Comparison of ENCODE assay signal across 9 mouse cellular contexts in the genomic region with DNA sequence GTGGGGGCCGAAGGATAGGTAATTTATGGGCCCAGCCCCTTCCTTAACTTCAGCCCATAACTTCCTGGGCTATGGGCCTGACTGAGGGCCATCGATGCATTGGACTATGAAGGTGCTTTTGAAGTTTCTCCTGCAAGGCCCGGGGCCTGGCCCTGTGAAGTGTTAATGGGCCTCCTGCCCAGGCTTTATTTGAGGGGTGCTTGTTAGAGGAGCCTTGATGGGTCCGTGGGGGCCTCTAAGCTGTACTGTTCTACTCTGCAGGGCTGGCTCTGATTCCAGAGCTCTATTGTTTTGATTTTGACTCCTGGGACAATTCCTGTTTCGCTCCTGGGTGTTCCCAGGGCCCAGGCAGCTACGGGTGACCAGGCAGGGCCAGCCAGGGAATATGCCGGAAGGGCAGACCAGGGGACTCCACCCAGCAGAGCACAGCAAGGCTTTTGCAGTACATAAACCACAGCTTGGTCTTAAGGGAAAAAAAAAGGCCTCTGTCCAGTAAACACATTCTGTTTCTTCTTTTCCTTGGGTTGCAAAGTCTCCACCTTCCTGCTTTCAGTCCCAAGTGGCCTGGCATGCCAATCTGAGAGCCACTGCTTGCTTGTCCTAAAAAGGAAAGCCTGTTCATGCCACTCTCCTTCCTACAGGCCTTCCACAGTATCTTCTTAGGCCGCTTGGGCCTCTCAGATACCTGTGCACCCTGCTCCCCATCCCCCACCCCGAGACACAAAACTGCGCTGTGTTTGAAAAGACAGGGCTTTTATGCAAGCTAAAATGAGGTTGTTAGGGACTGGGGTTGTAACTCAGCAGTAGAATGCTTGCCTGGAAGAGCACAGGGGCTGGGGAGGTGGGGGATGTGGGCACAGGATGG. TPM values are rescaled to one million over a fixed set of nuclear protein-coding genes. Genes with fewer than 3 reads are reported as not detected.
DNase-seq lines count a peak whose midpoint lies in the region; ATAC-seq and TF ChIP-seq lines count a peak whose summit lies in the region.
"Had no signal": no experiment of that assay in that cellular context is flagged by ENCODE, and none has a peak within 500 bp of the region (broad histone marks: within the 10 kb centered on the region; RNA-seq: fewer than 3 reads in every experiment).

No protein-coding gene starts in this region.

- no peaks in the 10 kb centered on the region for H3K36me3 ChIP-seq in heart, embryonic 10.5 days
- H3K36me3 ChIP-seq in kidney, adult 2 months (ENCODE audit: control insufficient read depth, insufficient read depth, low read length) = no peaks in the 10 kb centered on the region
- H3K36me3 ChIP-seq: embryonic facial prominence, embryonic 12.5 days had no signal

- intact Hi-C loops in left cerebral cortex, adult 2 months (cut with DNase I) = no loop called here

- peaks cover 19% of the 10 kb centered on the region for H3K4me1 ChIP-seq in heart, embryonic 10.5 days
- peaks cover 20% of the 10 kb centered on the region; the same call in 1 of the 2 replicates for H3K4me1 ChIP-seq in kidney, adult 2 months (ENCODE audit: control insufficient read depth, insufficient read depth, low read length)

- DNase-seq in left cerebral cortex, adult 2 months (ENCODE audit: extremely low spot score in 1 of 2, low spot score in 2 of 2) = no peak
- no peak for DNase-seq in left cerebral cortex, adult 8-10 months (ENCODE audit: low spot score in 2 of 2)
- no peak for DNase-seq in heart, embryonic 10.5 days (ENCODE audit: low spot score)
- DNase-seq in kidney, adult 2 months = peak; percentile 91
- peak; percentile 78 for DNase-seq in lung, postnatal 25 days (ENCODE audit: low spot score)
- DNase-seq in cerebellum, adult 9-10 months = no peak
- no peak for DNase-seq in right cerebral cortex, postnatal 25 days

- WGBS in heart, embryonic 10.5 days = 50% methylated on average over 10 of the region's 10 CpGs
- WGBS in kidney, adult 2 months = 28% methylated on average over 10 of the region's 10 CpGs

- no peak for TF ChIP-seq CTCF in left cerebral cortex, adult 2 months (IDR thresholded peaks at IDR 0.05)
- TF ChIP-seq CTCF in kidney, adult 2 months (conservative IDR thresholded peaks at IDR 0.05; ENCODE audit: insufficient read depth, insufficient read length, low read depth, low read length) = no peak

- TF ChIP-seq POLR2A in kidney, adult 2 months (IDR thresholded peaks at IDR 0.05; ENCODE audit: low read depth, low read length) = no peak

- H3K27me3 ChIP-seq in heart, embryonic 10.5 days (ENCODE audit: insufficient read depth, poor library complexity, severe bottlenecking) = 0 out of 2 replicates have a peak, but pooled peaks cover 3% of the 10 kb centered on the region
- no peaks in the 10 kb centered on the region for H3K27me3 ChIP-seq in kidney, adult 2 months (replicated peaks; ENCODE audit: control insufficient read depth, insufficient read depth, low read length)
- H3K27me3 ChIP-seq: embryonic facial prominence, embryonic 12.5 days had no signal

- no peak overlapping the region for H3K4me3 ChIP-seq in left cerebral cortex, adult 2 months
- H3K4me3 ChIP-seq in heart, embryonic 10.5 days = no peak overlapping the region
- H3K4me3 ChIP-seq in kidney, adult 2 months (ENCODE audit: insufficient read depth, low read depth, low read length) = no peak overlapping the region
- H3K4me3 ChIP-seq: embryonic facial prominence, embryonic 12.5 days had no signal

- H3K9me3 ChIP-seq in heart, embryonic 10.5 days = no peaks in the 10 kb centered on the region
- H3K9me3 ChIP-seq: embryonic facial prominence, embryonic 12.5 days had no signal

- ATAC-seq in CD4-positive, CD25-positive, alpha-beta regulatory T cell, adult 4 months = no peak

- peak overlapping the region; percentile 58; the same call in 1 of the 2 replicates for H3K27ac ChIP-seq in left cerebral cortex, adult 2 months
- peak overlapping the region; percentile 85 for H3K27ac ChIP-seq in heart, embryonic 10.5 days
- peak overlapping the region; percentile 90 for H3K27ac ChIP-seq in kidney, adult 2 months (ENCODE audit: insufficient read depth, low read depth, low read length)
- H3K27ac ChIP-seq: embryonic facial prominence, embryonic 12.5 days had no signal

RNA-seq across cellular contexts. Expression of a gene that starts 57.5 kb away (rescaled TPM):
- 10 to 100 TPM; 31.1 to 35.0 TPM for total RNA-seq in left cerebral cortex, adult 2 months (2021)
- 10 to 100 TPM; 33.0 to 38.0 (median 33.5) TPM for total RNA-seq in left cerebral cortex, adult 8-10 months (2022)
- polyA plus RNA-seq in heart, embryonic 10.5 days (2016; fragmentation: Nextera tagmentation; extraction: Ambion mirVana) = 1.2 and 1.5 TPM in 2 replicates
- polyA plus RNA-seq in kidney, adult 2 months (2012; rRNA removed) = 8.0 and 9.2 TPM in 2 replicates
- under 1 TPM; 0.24 to 0.72 TPM for polyA plus RNA-seq in CD4-positive, CD25-positive, alpha-beta regulatory T cell, adult 4 months (2017; shearing (Covaris generic))

Comparison
In these comparisons a context has a peak if more than half of its experiments do, and no peak if none do; other contexts are left out.
1. DNase-seq: peak in kidney, adult 2 months (single experiment) and lung, postnatal 25 days (single experiment); none in left cerebral cortex, adult 2 months (0 of 2), left cerebral cortex, adult 8-10 months (0 of 2), heart, embryonic 10.5 days (single experiment), cerebellum, adult 9-10 months (single experiment) and right cerebral cortex, postnatal 25 days (single experiment).
2. Peak in every context shown above with its lines, with median percentiles within 50 percentile points of each other: H3K27ac ChIP-seq.